Mouse (Mus musculus) forebrain, embryonic 16.5 days (tissue): ENCODE measurements around the gene Adam22. TPM values are rescaled to one million over a fixed set of nuclear protein-coding genes. Genes with fewer than 3 reads are reported as not detected.

Source experiments
- ATAC-seq: fragments of 200-750 bp; cut with Nextera tagmentation; 2 replicates; pipeline ENCODE4 v1.8.0; 2017; ENCODE audit warnings: mild to moderate bottlenecking, moderate library complexity
- H3K27ac ChIP-seq: fragments of 300-500 bp; sonication (generic); 2 replicates; pipeline ENCODE4 v1.5.1; 2014; ENCODE audit warnings: low read length, control low read depth
- H3K27me3 ChIP-seq: fragments of 300-500 bp; sonication (generic); replicated peaks from 2 replicates; pipeline ENCODE4 v1.6.1; 2014; ENCODE audit warnings: low read length; ENCODE audit not compliant: control insufficient read depth, insufficient read depth
- H3K36me3 ChIP-seq: fragments of 300-500 bp; sonication (generic); 2 replicates; pipeline ENCODE4 v1.6.1; 2014; ENCODE audit not compliant: control insufficient read depth, insufficient read depth
- H3K4me1 ChIP-seq: fragments of 300-500 bp; sonication (generic); replicated peaks from 2 replicates; pipeline ENCODE4 v1.6.1; 2014; ENCODE audit warnings: low read length; ENCODE audit not compliant: control insufficient read depth, insufficient read depth
- H3K4me2 ChIP-seq: fragments of 300-500 bp; sonication (generic); 2 replicates; pipeline ENCODE4 v1.6.1; 2014; ENCODE audit warnings: mild to moderate bottlenecking, low read length, control low read depth
- H3K4me3 ChIP-seq: fragments of 300-500 bp; sonication (generic); replicated peaks from 2 replicates; pipeline ENCODE4 v1.5.1; 2014; ENCODE audit warnings: mild to moderate bottlenecking, low read length, control low read depth
- H3K9ac ChIP-seq: fragments of 300-500 bp; sonication (generic); replicated peaks from 2 replicates; pipeline ENCODE4 v1.6.1; 2014; ENCODE audit warnings: low read depth, low read length, control low read depth
- H3K9me3 ChIP-seq: fragments of 300-500 bp; sonication (generic); 2 replicates; pipeline ENCODE4 v1.6.1; 2016; ENCODE audit warnings: low read length; ENCODE audit not compliant: control insufficient read depth
- WGBS: fragments of 180-500 bp; shearing (Covaris S2); extraction: QIAGEN DNeasy Blood & Tissue Kit; methylation state at CpG from one replicate; pipeline ENCODE4 v1.1.7; 2014; 5-methylcytosine and 5-hydroxymethylcytosine counted together
- polyA plus RNA-seq: library from polyadenylated mRNA; unstranded; fragments of >200 nt; fragmentation: Nextera tagmentation; extraction: Ambion mirVana; gene quantifications from 2 replicates; pipeline ENCODE4 v1.2.1, GENCODE M21; 2015

Gene Adam22
- polyA plus RNA-seq, 1 experiment from 2014 or later, result 49.6 TPM

DNA sequence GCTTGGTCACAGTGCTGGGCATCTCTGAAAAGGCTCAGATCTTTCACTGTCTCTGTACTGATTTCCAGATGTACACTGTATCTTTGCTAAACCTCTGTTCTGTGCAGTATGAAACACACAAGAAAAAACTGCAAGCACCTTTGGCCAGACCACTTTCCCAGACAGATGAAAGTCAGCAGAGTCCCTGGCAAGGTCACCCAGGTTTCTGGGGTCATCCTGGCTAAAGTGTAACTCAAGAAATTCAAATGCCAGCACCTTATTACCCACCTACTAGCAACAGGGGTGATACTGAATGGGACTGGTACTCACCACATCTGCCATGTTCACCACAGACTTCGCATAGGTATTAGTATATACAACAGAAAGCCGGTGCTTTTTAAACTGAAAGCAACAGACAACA lies 221.8 kb downstream of the Adam22 start:
- H3K4me2 ChIP-seq, result no peak overlapping the region
- no peaks in the 10 kb centered on the region for H3K4me1 ChIP-seq
- no peaks in the 10 kb centered on the region for H3K27me3 ChIP-seq
- no peak overlapping the region for H3K9ac ChIP-seq
- no peak overlapping the region for H3K27ac ChIP-seq
- H3K9me3 ChIP-seq, result no peaks in the 10 kb centered on the region
- no peaks in the 10 kb centered on the region for H3K36me3 ChIP-seq
- no peak overlapping the region for H3K4me3 ChIP-seq
- ATAC-seq, result no peak
- WGBS, result 89% methylated on average over 2 of the region's 2 CpGs

DNA sequence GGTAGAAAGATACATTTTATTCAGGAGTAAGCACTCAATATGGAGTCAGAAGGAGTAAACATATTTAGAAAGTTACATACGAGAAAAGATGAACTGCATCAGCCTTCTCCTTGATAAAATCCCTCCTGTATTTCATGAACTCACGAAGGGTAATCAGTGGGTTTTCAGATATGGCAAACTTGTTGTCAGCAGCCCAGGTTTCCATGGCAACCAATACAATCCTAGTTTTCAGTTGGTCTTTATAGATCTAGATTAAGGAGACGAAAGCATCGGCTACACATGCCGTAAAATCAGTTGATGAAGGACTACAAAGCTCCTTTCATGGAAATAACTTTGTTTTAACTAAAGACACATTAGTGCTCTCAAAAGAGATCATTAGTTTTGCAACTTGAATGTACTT lies 222.5 kb downstream of the Adam22 start:
- Histone ChIP-seq H3K4me1 (no peaks in the 10 kb centered on the region), H3K27ac (no peak overlapping the region), H3K4me3 (no peak overlapping the region), H3K9ac (no peak overlapping the region), H3K4me2 (no peak overlapping the region), H3K36me3 (no peaks in the 10 kb centered on the region), H3K27me3 (no peaks in the 10 kb centered on the region), H3K9me3 (no peaks in the 10 kb centered on the region)
- WGBS, result 3% methylated on average over 5 of the region's 5 CpGs
- ATAC-seq, result peak; percentile 75

DNA sequence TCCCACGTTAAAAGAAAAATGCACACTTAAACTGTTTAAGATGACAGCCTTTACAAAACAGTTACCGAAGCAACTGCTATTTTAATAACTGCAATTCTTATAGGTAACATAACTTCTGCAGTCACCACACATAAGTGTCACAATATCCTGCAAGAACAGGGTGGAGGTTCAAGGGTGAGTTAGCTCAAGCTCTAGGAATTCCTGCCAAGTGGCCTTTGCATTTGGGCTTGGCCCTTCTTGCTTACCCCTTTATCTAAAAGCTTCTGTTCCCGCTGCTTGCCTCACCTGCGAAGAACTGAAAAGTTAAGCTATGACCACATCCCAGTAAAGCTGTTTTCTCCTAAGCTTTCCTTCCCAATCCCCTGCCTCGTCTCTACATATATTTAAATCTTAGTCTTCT lies 235.4 kb downstream of the Adam22 start:
- 83% methylated on average over 5 of the region's 5 CpGs for WGBS
- no peak overlapping the region for H3K4me3 ChIP-seq
- no peaks in the 10 kb centered on the region for H3K4me1 ChIP-seq
- H3K36me3 ChIP-seq, result no peaks in the 10 kb centered on the region
- H3K4me2 ChIP-seq, result no peak overlapping the region
- H3K27ac ChIP-seq, result no peak overlapping the region
- no peaks in the 10 kb centered on the region for H3K9me3 ChIP-seq
- no peak overlapping the region for H3K9ac ChIP-seq
- ATAC-seq, result no peak
- H3K27me3 ChIP-seq, result no peaks in the 10 kb centered on the region

DNA sequence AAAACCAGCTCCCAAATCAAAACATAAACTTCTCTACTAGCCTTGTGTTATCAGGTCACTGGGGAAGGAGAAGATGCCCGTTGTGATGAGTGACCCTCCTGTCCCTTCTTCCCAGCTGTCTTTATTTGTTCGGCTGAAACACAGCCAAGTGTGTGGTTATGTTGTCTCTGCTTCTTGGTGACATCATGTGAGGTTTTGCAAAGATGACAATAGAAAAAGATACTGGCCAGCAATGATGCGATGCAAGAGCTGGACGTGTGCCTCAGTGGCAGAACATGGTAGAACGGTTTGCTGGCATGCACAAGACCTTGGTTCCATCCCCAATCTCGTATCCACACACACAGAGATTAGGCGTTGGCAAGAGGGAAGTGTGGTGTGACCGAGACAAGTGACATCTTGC lies 236.0 kb downstream of the Adam22 start:
- H3K36me3 ChIP-seq, result peaks cover 6% of the 10 kb centered on the region; the same call in 1 of the 2 replicates
- 80% methylated on average over 8 of the region's 8 CpGs for WGBS
- H3K4me2 ChIP-seq, result no peak overlapping the region
- no peak overlapping the region for H3K4me3 ChIP-seq
- no peak overlapping the region for H3K27ac ChIP-seq
- no peaks in the 10 kb centered on the region for H3K9me3 ChIP-seq
- H3K27me3 ChIP-seq, result no peaks in the 10 kb centered on the region
- H3K4me1 ChIP-seq, result no peaks in the 10 kb centered on the region
- ATAC-seq, result no peak
- no peak overlapping the region for H3K9ac ChIP-seq

DNA sequence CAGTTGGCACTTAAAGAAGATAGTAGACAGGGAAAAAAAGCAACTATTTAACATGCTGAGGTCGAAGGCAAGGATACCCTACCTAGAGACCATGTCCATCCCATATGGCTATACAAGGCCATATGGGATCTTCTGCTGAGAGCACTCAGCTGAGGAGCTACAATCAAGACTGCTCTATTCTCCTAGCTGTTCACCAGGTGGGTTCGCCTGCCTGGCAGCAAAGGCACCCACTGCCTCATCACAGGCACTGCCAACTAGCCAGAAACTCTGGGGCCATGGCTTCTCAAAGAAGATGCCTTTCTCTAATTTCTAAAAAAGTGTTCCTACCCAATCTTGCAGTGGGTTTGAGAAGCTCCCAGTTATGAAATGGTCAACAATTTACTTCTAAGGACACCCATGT lies 238.2 kb downstream of the Adam22 start:
- H3K27me3 ChIP-seq, result no peaks in the 10 kb centered on the region
- no peak overlapping the region for H3K4me2 ChIP-seq
- H3K9me3 ChIP-seq, result no peaks in the 10 kb centered on the region
- H3K36me3 ChIP-seq, result peaks cover 6% of the 10 kb centered on the region; the same call in 1 of the 2 replicates
- H3K9ac ChIP-seq, result no peak overlapping the region
- no peak for ATAC-seq
- no peak overlapping the region for H3K27ac ChIP-seq
- H3K4me3 ChIP-seq, result no peak overlapping the region
- H3K4me1 ChIP-seq, result no peaks in the 10 kb centered on the region
- 95% methylated on average over 2 of the region's 2 CpGs for WGBS

DNA sequence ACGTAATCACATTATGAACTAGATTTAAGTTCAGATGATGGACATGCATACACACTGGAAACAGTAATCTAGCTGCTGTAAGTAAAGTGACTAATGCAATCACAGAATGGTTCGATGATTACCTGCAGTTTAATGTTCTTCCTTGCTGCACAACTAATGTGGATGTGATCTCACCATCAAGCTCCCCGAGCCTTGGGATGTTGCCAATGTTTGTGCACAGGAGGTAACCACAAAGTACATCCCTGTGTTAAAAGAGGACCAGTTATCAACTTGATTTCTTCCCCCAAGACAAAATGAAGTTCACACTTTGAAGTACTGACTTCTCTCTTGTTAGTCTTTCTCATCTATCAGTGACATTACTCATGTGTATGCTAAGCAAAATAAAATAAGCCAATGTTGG lies 247.0 kb downstream of the Adam22 start:
- Histone ChIP-seq H3K27ac (no peak overlapping the region), H3K27me3 (no peaks in the 10 kb centered on the region), H3K4me3 (no peak overlapping the region), H3K9ac (no peak overlapping the region), H3K4me2 (no peak overlapping the region), H3K36me3 (0 out of 2 replicates have a peak, but pooled peaks cover 3% of the 10 kb centered on the region), H3K9me3 (0 out of 2 replicates have a peak, but pooled peaks cover 3% of the 10 kb centered on the region), H3K4me1 (peaks cover 7% of the 10 kb centered on the region)
- ATAC-seq, result no peak
- 86% methylated on average over 3 of the region's 3 CpGs for WGBS

DNA sequence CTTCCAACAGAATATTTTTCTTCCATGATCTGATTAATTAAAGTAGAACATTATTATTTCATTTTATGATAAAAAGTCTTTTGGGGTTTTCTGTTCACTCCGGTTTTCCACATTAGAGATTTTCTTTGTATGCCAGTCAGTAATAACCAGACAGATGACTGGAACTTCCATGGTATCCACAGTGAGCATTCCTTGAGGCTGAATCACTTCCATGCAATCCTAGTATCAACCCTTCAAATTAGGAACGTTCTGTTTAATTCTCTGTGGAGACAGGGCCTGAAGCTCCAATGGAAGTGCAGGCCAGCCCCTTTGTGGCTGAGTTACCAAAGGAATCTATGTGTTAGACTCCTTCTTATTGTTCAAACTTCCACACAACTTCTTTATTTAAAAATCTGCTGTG lies 247.9 kb downstream of the Adam22 start:
- H3K4me1 ChIP-seq, result peaks cover 7% of the 10 kb centered on the region
- H3K9me3 ChIP-seq, result 0 out of 2 replicates have a peak, but pooled peaks cover 3% of the 10 kb centered on the region
- H3K27me3 ChIP-seq, result no peaks in the 10 kb centered on the region
- H3K27ac ChIP-seq, result no peak overlapping the region
- H3K9ac ChIP-seq, result no peak overlapping the region
- no peak overlapping the region for H3K4me3 ChIP-seq
- H3K4me2 ChIP-seq, result no peak overlapping the region
- H3K36me3 ChIP-seq, result 0 out of 2 replicates have a peak, but pooled peaks cover 3% of the 10 kb centered on the region
- 69% methylated on average over 2 of the region's 2 CpGs for WGBS
- no peak for ATAC-seq

DNA sequence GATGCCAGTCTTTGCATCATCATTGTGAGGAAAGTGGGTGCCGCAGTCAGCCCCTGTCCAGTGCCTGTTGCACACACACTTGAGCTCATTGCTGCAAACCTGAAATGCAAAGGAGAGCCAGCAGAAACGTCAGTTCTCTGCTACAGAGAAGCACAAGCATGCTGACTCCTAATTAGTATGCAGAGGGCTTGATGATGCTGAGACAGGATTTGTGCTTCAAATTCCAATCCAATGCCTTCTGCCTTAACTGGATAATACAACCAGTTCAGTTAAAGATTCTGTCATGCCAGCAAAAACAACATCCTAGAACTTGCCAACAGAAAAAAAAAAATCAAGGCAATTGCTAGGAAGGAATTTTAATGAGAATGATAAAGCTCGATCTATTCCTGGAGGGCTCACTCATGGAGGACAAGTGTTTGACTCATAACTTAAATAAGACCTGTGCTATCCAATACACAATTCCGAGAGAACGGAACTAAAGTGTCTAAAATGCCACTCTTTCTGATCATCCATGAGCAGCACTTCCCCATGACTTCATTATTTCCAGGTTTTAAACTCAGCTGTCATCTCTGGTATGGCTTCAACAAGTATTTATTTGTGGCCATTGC lies 251.3 kb downstream of the Adam22 start:
- H3K4me3 ChIP-seq, result no peak overlapping the region
- H3K27ac ChIP-seq, result no peak overlapping the region
- no peak overlapping the region for H3K4me2 ChIP-seq
- ATAC-seq, result peak; percentile 77
- no peaks in the 10 kb centered on the region for H3K36me3 ChIP-seq
- H3K4me1 ChIP-seq, result peaks cover 7% of the 10 kb centered on the region
- WGBS, result 53% methylated on average over 5 of the region's 5 CpGs
- no peaks in the 10 kb centered on the region for H3K9me3 ChIP-seq
- no peaks in the 10 kb centered on the region for H3K27me3 ChIP-seq
- no peak overlapping the region for H3K9ac ChIP-seq

DNA sequence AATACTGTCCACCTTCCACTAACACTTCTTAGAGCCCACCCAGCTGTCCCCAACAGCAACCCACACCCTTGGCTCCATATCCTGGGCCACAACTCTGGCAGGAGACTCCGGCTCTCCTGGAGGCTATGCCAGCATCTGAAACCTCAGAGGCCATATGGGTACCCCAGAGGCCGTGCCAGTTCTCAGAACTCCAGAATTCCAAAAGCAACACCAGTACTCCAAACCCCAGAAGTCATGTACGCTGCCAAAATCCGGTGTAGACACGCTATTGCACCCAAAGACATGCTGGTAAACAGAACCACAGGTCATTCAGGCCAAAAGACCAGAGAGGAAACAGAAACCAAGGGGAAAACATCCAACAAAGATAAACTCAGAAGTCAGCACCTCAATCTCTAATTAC lies 255.7 kb downstream of the Adam22 start:
- no peak overlapping the region for H3K4me2 ChIP-seq
- no peak for ATAC-seq
- peaks cover 7% of the 10 kb centered on the region for H3K4me1 ChIP-seq
- no peak overlapping the region for H3K9ac ChIP-seq
- no peak overlapping the region for H3K27ac ChIP-seq
- no peaks in the 10 kb centered on the region for H3K27me3 ChIP-seq
- no peaks in the 10 kb centered on the region for H3K36me3 ChIP-seq
- H3K9me3 ChIP-seq, result no peaks in the 10 kb centered on the region
- H3K4me3 ChIP-seq, result no peak overlapping the region
- 87% methylated on average over 5 of the region's 5 CpGs for WGBS

DNA sequence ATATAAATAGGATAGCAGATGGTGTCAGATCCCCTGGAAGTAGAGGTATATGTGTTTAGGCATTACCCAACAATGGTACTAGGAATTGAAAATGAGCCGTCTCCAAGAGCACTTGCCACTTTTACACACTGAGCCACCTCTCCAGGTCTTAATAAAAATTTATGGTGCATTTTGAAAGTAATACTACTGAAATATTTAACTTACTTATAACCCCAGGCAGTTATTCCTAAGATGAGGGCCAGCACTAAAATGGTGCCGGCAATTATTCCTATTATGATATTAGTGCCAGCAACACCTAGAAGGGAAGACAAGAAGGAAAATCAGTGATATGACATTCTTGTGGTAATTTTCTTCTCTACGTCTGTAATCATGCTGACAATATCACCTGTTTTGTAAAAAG lies 256.3 kb downstream of the Adam22 start:
- Histone ChIP-seq H3K4me3 (no peak overlapping the region), H3K9ac (no peak overlapping the region), H3K9me3 (no peaks in the 10 kb centered on the region), H3K36me3 (no peaks in the 10 kb centered on the region), H3K4me2 (no peak overlapping the region), H3K27ac (no peak overlapping the region), H3K27me3 (no peaks in the 10 kb centered on the region), H3K4me1 (peaks cover 4% of the 10 kb centered on the region)
- ATAC-seq, result no peak
- 91% methylated on average over 3 of the region's 3 CpGs for WGBS
